15 mouse cellular contexts compared by ENCODE assay signal in genomic region chr9:49143841-49144240, GRCm38 (mm10).
"Had no signal": no experiment of that assay in that cellular context is flagged by ENCODE, and none has a peak within 500 bp of the region (broad histone marks: within the 10 kb centered on the region; RNA-seq: fewer than 3 reads in every experiment).

No protein-coding gene starts in this region.

- H3K4me2 ChIP-seq: neural tube, embryonic 15.5 days; stomach, embryonic 15.5 days had no signal

- H3K4me1 ChIP-seq: stomach, embryonic 15.5 days had no signal

- H3K9me3 ChIP-seq: neural tube, embryonic 15.5 days; stomach, embryonic 15.5 days had no signal

- H3K27ac ChIP-seq: neural tube, embryonic 15.5 days; stomach, embryonic 15.5 days; stomach, postnatal 0 days had no signal

- H3K36me3 ChIP-seq: neural tube, embryonic 15.5 days; stomach, embryonic 15.5 days had no signal

- H3K4me3 ChIP-seq: neural tube, embryonic 15.5 days; stomach, embryonic 15.5 days had no signal

- H3K27me3 ChIP-seq: neural tube, embryonic 15.5 days; stomach, embryonic 15.5 days had no signal

- H3K9ac ChIP-seq: neural tube, embryonic 15.5 days; stomach, embryonic 15.5 days had no signal

- DNase-seq: retina, postnatal 1 day; right cerebral cortex, adult 18-20 months; right cerebral cortex, postnatal 14 days; right cerebral cortex, postnatal 25 days; right cerebral cortex, postnatal 4 days; spleen, adult 18-20 months; thymus, adult 18-20 months; thymus, adult 2 months; thymus, postnatal 14 days; thymus, postnatal 25 days; thymus, postnatal 36 days; thymus, postnatal 4 days had no signal
